Mouse (Mus musculus): ENCODE results near the gene Cped1. TPM values are rescaled to one million over a fixed set of nuclear protein-coding genes. Genes with fewer than 3 reads are reported as not detected.
A peak's percentile ranks its signal among the peaks of the same experiment; 100 is the strongest.

The Cped1 gene
- polyA plus RNA-seq, 1 experiment from 2014 or later = 4.8 TPM

GRCm38 (mm10) chr6:21977532-21977931 lies 8.2 kb upstream of the Cped1 start:
- Histone ChIP-seq H3K4me2 (ENCODE audit: low read depth, low read length) (no peak overlapping the region), H3K36me3 (ENCODE audit: control insufficient read depth, insufficient read depth) (peaks cover 14% of the 10 kb centered on the region), H3K27me3 (ENCODE audit: control insufficient read depth, insufficient read depth, low read length) (no peaks in the 10 kb centered on the region), H3K9me3 (replicated peaks; ENCODE audit: control insufficient read depth, low read length) (no peaks in the 10 kb centered on the region), H3K4me3 (ENCODE audit: low read length) (no peak overlapping the region), H3K27ac (ENCODE audit: low read length) (no peak overlapping the region), H3K4me1 (ENCODE audit: control insufficient read depth, insufficient read depth, low read length) (no peaks in the 10 kb centered on the region), H3K9ac (ENCODE audit: low read length) (no peak overlapping the region)
- WGBS = 81% methylated on average over 2 of the region's 2 CpGs
- no peak for ATAC-seq (replicated peaks; ENCODE audit: extremely low read depth, insufficient read depth, low FRiP score)

DNA sequence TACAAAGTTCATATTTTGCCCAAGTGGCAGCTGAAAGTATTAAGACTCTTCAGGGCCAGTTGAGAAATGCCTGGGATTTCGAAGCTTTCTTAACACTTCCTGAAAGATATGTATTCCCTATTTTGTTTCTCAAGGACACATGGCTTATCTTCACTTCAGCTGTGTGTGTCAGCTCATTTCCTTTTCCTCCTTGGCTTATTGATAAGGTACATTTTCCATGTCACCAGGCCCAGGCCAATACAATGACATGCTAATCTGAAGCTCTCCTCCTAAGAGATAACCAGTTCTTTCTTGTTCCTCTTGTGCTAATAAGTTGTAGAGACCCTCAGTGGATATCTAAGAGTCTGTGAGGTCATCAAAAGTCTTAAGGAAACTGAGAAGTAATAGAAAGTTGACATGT lies 4.6 kb upstream of the Cped1 start:
- no peak overlapping the region for H3K4me2 ChIP-seq (ENCODE audit: low read depth, low read length)
- no peak overlapping the region for H3K9ac ChIP-seq (ENCODE audit: low read length)
- H3K4me1 ChIP-seq (ENCODE audit: control insufficient read depth, insufficient read depth, low read length) = 0 out of 2 replicates have a peak, but pooled peaks cover 3% of the 10 kb centered on the region
- 43% methylated on average over 1 of the region's 1 CpGs for WGBS
- no peaks in the 10 kb centered on the region for H3K36me3 ChIP-seq (ENCODE audit: control insufficient read depth, insufficient read depth)
- H3K27ac ChIP-seq (ENCODE audit: low read length) = no peak overlapping the region
- no peak for ATAC-seq (replicated peaks; ENCODE audit: extremely low read depth, insufficient read depth, low FRiP score)
- H3K9me3 ChIP-seq (replicated peaks; ENCODE audit: control insufficient read depth, low read length) = no peaks in the 10 kb centered on the region
- no peak overlapping the region for H3K4me3 ChIP-seq (ENCODE audit: low read length)
- H3K27me3 ChIP-seq (ENCODE audit: control insufficient read depth, insufficient read depth, low read length) = no peaks in the 10 kb centered on the region

- Histone ChIP-seq H3K27me3 (ENCODE audit: control insufficient read depth, insufficient read depth, low read length) (no peaks in the 10 kb centered on the region), H3K4me2 (ENCODE audit: low read depth, low read length) (peak overlapping the region; percentile 80), H3K4me1 (ENCODE audit: control insufficient read depth, insufficient read depth, low read length) (0 out of 2 replicates have a peak, but pooled peaks cover 3% of the 10 kb centered on the region), H3K4me3 (ENCODE audit: low read length) (peak overlapping the region; percentile 58), H3K9ac (ENCODE audit: low read length) (peak overlapping the region; percentile 65), H3K9me3 (replicated peaks; ENCODE audit: control insufficient read depth, low read length) (no peaks in the 10 kb centered on the region), H3K27ac (ENCODE audit: low read length) (peak overlapping the region; percentile 64), H3K36me3 (ENCODE audit: control insufficient read depth, insufficient read depth) (no peaks in the 10 kb centered on the region)
- 7% methylated on average over 16 of the region's 16 CpGs for WGBS
- peak; percentile 56; the same call in 1 of the 2 replicates for ATAC-seq (replicated peaks; ENCODE audit: extremely low read depth, insufficient read depth, low FRiP score)
Measured at GRCm38 (mm10) chr6:21984990-21985731, 555 bp upstream of the Cped1 start.

DNA sequence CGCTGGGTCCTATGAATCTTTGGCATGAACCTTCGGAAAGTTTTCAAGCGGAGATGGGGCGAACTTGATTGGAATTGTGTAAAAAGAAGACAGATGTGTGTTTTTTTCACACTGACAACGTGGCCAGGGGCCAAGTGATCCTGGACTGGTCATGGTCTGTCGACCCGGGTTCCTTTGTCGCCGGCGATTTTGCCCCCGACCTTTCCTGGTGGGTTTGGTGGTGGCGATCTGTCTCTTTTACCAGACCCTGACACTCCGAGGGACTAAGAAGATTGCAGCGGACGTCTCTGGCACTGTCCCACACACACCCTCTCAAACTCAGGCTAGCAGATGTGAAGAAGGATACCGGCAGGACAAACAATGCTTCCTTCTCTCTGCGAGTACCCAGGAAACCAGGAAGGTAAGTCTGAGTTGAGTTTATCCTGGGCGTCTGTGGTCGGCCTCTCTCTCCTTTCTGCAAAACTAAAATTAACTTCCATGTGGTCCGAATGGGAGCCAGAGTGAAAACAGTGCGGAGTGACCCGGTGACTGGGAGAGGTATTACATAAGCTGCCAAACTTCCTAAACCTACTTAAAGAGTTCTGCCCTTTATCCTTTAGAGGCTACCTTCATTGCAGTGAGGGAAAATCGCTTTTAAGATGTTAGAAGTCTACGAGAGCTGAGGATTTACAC lies 1.1 kb downstream of the Cped1 start:
- Histone ChIP-seq H3K36me3 (ENCODE audit: control insufficient read depth, insufficient read depth) (no peaks in the 10 kb centered on the region), H3K4me2 (ENCODE audit: low read depth, low read length) (peak overlapping the region; percentile 80), H3K27me3 (ENCODE audit: control insufficient read depth, insufficient read depth, low read length) (no peaks in the 10 kb centered on the region), H3K4me3 (ENCODE audit: low read length) (peak overlapping the region; percentile 58), H3K9me3 (replicated peaks; ENCODE audit: control insufficient read depth, low read length) (no peaks in the 10 kb centered on the region), H3K27ac (ENCODE audit: low read length) (peak overlapping the region; percentile 64), H3K9ac (ENCODE audit: low read length) (peak overlapping the region; percentile 65), H3K4me1 (ENCODE audit: control insufficient read depth, insufficient read depth, low read length) (0 out of 2 replicates have a peak, but pooled peaks cover 3% of the 10 kb centered on the region)
- 7% methylated on average over 24 of the region's 24 CpGs for WGBS
- ATAC-seq (replicated peaks; ENCODE audit: extremely low read depth, insufficient read depth, low FRiP score) = no peak

- Histone ChIP-seq H3K27ac (ENCODE audit: low read length) (no peak overlapping the region), H3K4me3 (ENCODE audit: low read length) (peak overlapping the region; percentile 27; the same call in 1 of the 2 replicates), H3K9ac (ENCODE audit: low read length) (no peak overlapping the region), H3K4me1 (ENCODE audit: control insufficient read depth, insufficient read depth, low read length) (0 out of 2 replicates have a peak, but pooled peaks cover 3% of the 10 kb centered on the region), H3K27me3 (ENCODE audit: control insufficient read depth, insufficient read depth, low read length) (no peaks in the 10 kb centered on the region), H3K9me3 (replicated peaks; ENCODE audit: control insufficient read depth, low read length) (no peaks in the 10 kb centered on the region), H3K4me2 (ENCODE audit: low read depth, low read length) (peak overlapping the region; percentile 26), H3K36me3 (ENCODE audit: control insufficient read depth, insufficient read depth) (no peaks in the 10 kb centered on the region)
- WGBS = 87% methylated on average over 2 of the region's 2 CpGs
- no peak for ATAC-seq (replicated peaks; ENCODE audit: extremely low read depth, insufficient read depth, low FRiP score)
Measured at GRCm38 (mm10) chr6:21987554-21987953, 1.8 kb downstream of the Cped1 start.

DNA sequence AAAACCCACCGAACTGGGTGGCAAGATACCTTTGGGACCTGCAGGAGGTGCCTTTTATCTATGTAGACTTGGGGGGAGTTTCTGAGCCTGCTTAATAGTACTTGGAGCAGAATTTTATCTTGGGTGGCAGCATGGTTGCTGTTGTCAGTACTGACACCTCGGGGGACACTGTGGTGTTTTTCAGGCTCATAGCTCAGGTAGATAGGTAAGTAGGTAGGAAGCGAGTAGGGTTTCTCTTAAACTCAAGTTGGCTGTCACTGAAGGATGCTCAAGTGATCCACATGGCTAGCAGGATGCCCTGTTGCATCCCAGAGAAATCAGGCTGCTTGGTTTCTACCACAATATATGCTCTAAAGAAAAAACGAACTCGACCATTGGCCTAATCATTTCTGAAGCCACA lies 2.6 kb downstream of the Cped1 start:
- Histone ChIP-seq H3K4me2 (ENCODE audit: low read depth, low read length) (peak overlapping the region; percentile 10), H3K4me1 (ENCODE audit: control insufficient read depth, insufficient read depth, low read length) (0 out of 2 replicates have a peak, but pooled peaks cover 3% of the 10 kb centered on the region), H3K4me3 (ENCODE audit: low read length) (no peak overlapping the region), H3K9me3 (replicated peaks; ENCODE audit: control insufficient read depth, low read length) (no peaks in the 10 kb centered on the region), H3K27ac (ENCODE audit: low read length) (no peak overlapping the region), H3K36me3 (ENCODE audit: control insufficient read depth, insufficient read depth) (no peaks in the 10 kb centered on the region), H3K27me3 (ENCODE audit: control insufficient read depth, insufficient read depth, low read length) (no peaks in the 10 kb centered on the region), H3K9ac (ENCODE audit: low read length) (no peak overlapping the region)
- 82% methylated on average over 5 of the region's 5 CpGs for WGBS
- no peak for ATAC-seq (replicated peaks; ENCODE audit: extremely low read depth, insufficient read depth, low FRiP score)

GRCm38 (mm10) chr6:21989081-21989480 lies 3.4 kb downstream of the Cped1 start:
- no peak overlapping the region for H3K9ac ChIP-seq (ENCODE audit: low read length)
- no peak overlapping the region for H3K4me3 ChIP-seq (ENCODE audit: low read length)
- H3K27ac ChIP-seq (ENCODE audit: low read length) = no peak overlapping the region
- H3K4me1 ChIP-seq (ENCODE audit: control insufficient read depth, insufficient read depth, low read length) = 0 out of 2 replicates have a peak, but pooled peaks cover 3% of the 10 kb centered on the region
- H3K9me3 ChIP-seq (replicated peaks; ENCODE audit: control insufficient read depth, low read length) = no peaks in the 10 kb centered on the region
- no peaks in the 10 kb centered on the region for H3K27me3 ChIP-seq (ENCODE audit: control insufficient read depth, insufficient read depth, low read length)
- no peak for ATAC-seq (replicated peaks; ENCODE audit: extremely low read depth, insufficient read depth, low FRiP score)
- H3K4me2 ChIP-seq (ENCODE audit: low read depth, low read length) = peak overlapping the region; percentile 10
- H3K36me3 ChIP-seq (ENCODE audit: control insufficient read depth, insufficient read depth) = no peaks in the 10 kb centered on the region
- 68% methylated on average over 4 of the region's 4 CpGs for WGBS

DNA sequence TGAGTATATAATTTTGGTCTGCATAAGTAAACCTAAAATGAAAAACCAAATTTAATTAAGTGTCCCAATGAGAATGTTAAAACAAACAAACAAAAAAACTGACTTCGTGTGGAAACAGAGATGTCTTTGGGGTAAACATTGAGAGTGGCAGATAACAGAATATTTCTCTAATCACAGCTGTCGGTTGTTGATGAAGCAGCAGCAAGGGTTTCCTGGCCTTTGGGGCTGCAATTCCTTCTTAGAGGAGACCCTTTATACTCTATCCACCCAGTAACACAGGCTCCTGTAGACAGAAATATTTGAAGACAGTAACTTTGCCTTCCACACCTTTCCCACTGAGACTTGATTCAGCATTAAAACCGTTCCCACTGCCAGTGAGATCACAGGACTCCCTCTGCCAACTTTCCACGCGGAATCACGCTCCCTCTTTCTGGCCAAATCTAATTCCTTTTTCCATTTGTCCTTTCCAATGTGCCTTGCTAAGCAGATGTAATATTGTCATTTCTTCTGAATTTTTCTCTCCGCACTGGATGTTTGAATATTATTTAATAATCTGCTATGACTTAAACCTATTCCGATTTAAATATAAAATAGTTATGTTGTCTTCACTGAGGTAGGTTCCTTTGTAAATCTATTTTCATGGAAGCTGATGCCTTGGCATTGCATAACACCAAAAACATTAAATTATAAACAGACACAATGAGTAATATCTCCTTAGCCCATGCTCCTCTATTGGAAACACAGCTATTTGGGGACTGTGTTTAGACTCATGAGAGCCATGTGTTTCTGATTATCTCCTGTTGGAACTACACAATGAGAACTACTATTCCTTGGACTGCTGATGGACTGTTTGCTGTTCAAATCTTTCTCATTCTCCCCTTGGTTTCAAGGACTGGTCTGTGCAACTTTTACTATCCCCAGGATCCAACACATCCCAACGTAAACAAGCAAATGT lies 4.7 kb downstream of the Cped1 start:
- H3K27me3 ChIP-seq (ENCODE audit: control insufficient read depth, insufficient read depth, low read length) = no peaks in the 10 kb centered on the region
- ATAC-seq (replicated peaks; ENCODE audit: extremely low read depth, insufficient read depth, low FRiP score) = no peak
- H3K36me3 ChIP-seq (ENCODE audit: control insufficient read depth, insufficient read depth) = no peaks in the 10 kb centered on the region
- H3K4me1 ChIP-seq (ENCODE audit: control insufficient read depth, insufficient read depth, low read length) = no peaks in the 10 kb centered on the region
- 58% methylated on average over 9 of the region's 9 CpGs for WGBS
- no peak overlapping the region for H3K9ac ChIP-seq (ENCODE audit: low read length)
- H3K4me2 ChIP-seq (ENCODE audit: low read depth, low read length) = no peak overlapping the region
- H3K27ac ChIP-seq (ENCODE audit: low read length) = peak overlapping the region; percentile 32; the same call in 1 of the 2 replicates
- H3K4me3 ChIP-seq (ENCODE audit: low read length) = no peak overlapping the region
- H3K9me3 ChIP-seq (replicated peaks; ENCODE audit: control insufficient read depth, low read length) = no peaks in the 10 kb centered on the region

All from heart, embryonic 16.5 days (tissue).